Mouse (Mus musculus): ENCODE data around the gene Ascc1.

GRCm38 (mm10) chr10:60109336-60109735 lies 106.7 kb downstream of the Ascc1 start:
- TF ChIP-seq POLR2A (IDR thresholded peaks at IDR 0.05; ENCODE audit: control insufficient read depth, low read depth, low read length) (no peak), CTCF (IDR thresholded peaks at IDR 0.05; ENCODE audit: control insufficient read depth, insufficient read depth, insufficient replicate concordance, low read depth, low read length) (no peak)

All from testis, adult 2 months (tissue).